Mouse (Mus musculus) midbrain, embryonic 14.5 days (tissue): Measurements from ENCODE around the gene Gja5. TPM values are rescaled to one million over a fixed set of nuclear protein-coding genes. Genes with fewer than 3 reads are reported as not detected.

Source experiments
- ATAC-seq: fragments of 200-750 bp; cut with Nextera tagmentation; 2 replicates; pipeline ENCODE4 v1.8.0; 2017; ENCODE audit warnings: moderate number of reproducible peaks, moderate library complexity; ENCODE audit not compliant: low FRiP score, low TSS enrichment
- DNase-seq: peaks from one replicate; pipeline ENCODE4 v3.0.0-alpha.2; 2015
- H3K27ac ChIP-seq: fragments of 300-500 bp; sonication (generic); replicated peaks from 2 replicates; pipeline ENCODE4 v1.5.1; 2014; ENCODE audit warnings: mild to moderate bottlenecking, low read depth, low read length, moderate library complexity
- H3K27me3 ChIP-seq: fragments of 300-500 bp; sonication (generic); 2 replicates; pipeline ENCODE4 v1.6.1; 2014; ENCODE audit warnings: low read length, control low read depth, mixed read lengths; ENCODE audit not compliant: control insufficient read depth, insufficient read depth
- H3K36me3 ChIP-seq: fragments of 300-500 bp; sonication (generic); 2 replicates; pipeline ENCODE4 v1.6.1; 2014; ENCODE audit warnings: low read length, control low read depth; ENCODE audit not compliant: control insufficient read depth, insufficient read depth
- H3K4me1 ChIP-seq: fragments of 300-500 bp; sonication (generic); 2 replicates; pipeline ENCODE4 v1.6.1; 2014; ENCODE audit warnings: mild to moderate bottlenecking, antibody characterized with exemption, low read length, control low read depth; ENCODE audit not compliant: control insufficient read depth, insufficient read depth
- H3K4me2 ChIP-seq: fragments of 300-500 bp; sonication (generic); 2 replicates; pipeline ENCODE4 v1.6.1; 2014; ENCODE audit warnings: mild to moderate bottlenecking, low read length, moderate library complexity
- H3K4me3 ChIP-seq: fragments of 300-500 bp; sonication (generic); replicated peaks from 2 replicates; pipeline ENCODE4 v1.5.1; 2014; ENCODE audit warnings: low read depth, low read length
- H3K9ac ChIP-seq: fragments of 300-500 bp; sonication (generic); replicated peaks from 2 replicates; pipeline ENCODE4 v1.6.1; 2014; ENCODE audit warnings: mild to moderate bottlenecking, low read length, moderate library complexity
- H3K9me3 ChIP-seq: fragments of 300-500 bp; sonication (generic); 2 replicates; pipeline ENCODE4 v1.6.1; 2016; ENCODE audit warnings: low read length, control low read depth, mixed read lengths; ENCODE audit not compliant: control insufficient read depth
- WGBS: fragments of 180-500 bp; shearing (Covaris S2); extraction: QIAGEN DNeasy Blood & Tissue Kit; methylation state at CpG from one replicate; pipeline ENCODE4 v1.1.7; 2014; 5-methylcytosine and 5-hydroxymethylcytosine counted together
- polyA plus RNA-seq: library from polyadenylated mRNA; unstranded; fragments of >200 nt; fragmentation: Nextera tagmentation; extraction: Ambion mirVana; gene quantifications from 2 replicates; pipeline ENCODE4 v1.2.1, GENCODE M21; 2014

Gene Gja5
- polyA plus RNA-seq, 1 experiment from 2014 or later: 2.0 TPM

DNA sequence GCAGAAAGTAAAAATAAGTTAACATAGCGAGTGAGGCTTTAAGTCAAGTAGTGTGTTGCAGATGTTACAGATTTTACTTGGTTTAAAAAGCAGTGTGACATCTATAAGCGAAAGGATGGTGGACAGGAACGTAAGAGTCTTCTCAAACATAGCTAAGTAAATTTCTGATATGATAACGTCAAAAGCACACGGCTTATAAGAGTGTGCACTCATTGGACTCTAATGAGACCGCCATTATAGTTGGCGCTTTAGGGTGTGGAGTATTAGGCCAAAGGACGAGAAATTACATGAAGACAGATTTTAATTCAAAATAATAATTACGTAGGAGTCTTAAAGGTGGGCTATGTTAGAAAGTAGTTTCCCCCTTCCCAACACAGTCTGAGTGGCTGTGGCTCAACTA is 1.1 kb downstream of the Gja5 start:
- Histone ChIP-seq H3K27ac (no peak overlapping the region), H3K9me3 (no peaks in the 10 kb centered on the region), H3K27me3 (0 out of 2 replicates have a peak, but pooled peaks cover 5% of the 10 kb centered on the region), H3K4me1 (peaks cover 9% of the 10 kb centered on the region), H3K4me3 (peak overlapping the region; percentile 99), H3K4me2 (peak overlapping the region; percentile 85), H3K9ac (peak overlapping the region; percentile 92), H3K36me3 (no peaks in the 10 kb centered on the region)
- ATAC-seq: peak; percentile 35; the same call in 1 of the 2 replicates
- 49% methylated on average over 9 of the region's 9 CpGs for WGBS
- no peak for DNase-seq

DNA sequence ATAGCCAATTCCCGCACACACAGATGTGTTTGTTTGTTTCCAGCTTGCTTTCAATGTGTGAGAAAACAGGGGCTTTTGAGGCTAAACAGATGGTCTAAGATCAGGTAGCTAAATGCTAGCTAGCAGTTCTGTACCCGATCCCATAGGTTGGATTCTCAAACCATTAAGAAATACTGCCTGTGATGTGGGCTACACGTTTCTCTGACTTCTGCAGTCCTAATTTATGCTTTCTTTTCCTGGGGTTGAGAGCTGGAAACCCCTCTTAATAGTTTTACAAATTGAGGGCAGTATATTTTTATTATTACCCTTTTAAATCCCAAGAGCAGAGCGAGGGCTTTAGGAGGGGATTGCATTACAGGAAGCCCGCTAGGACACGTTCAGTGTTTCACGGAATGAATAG is 16.5 kb downstream of the Gja5 start:
- no peaks in the 10 kb centered on the region for H3K9me3 ChIP-seq
- no peak overlapping the region for H3K9ac ChIP-seq
- H3K4me1 ChIP-seq: no peaks in the 10 kb centered on the region
- no peaks in the 10 kb centered on the region for H3K36me3 ChIP-seq
- DNase-seq: no peak
- H3K27ac ChIP-seq: no peak overlapping the region
- H3K4me3 ChIP-seq: no peak overlapping the region
- 82% methylated on average over 7 of the region's 7 CpGs for WGBS
- ATAC-seq: no peak
- no peak overlapping the region for H3K4me2 ChIP-seq
- no peaks in the 10 kb centered on the region for H3K27me3 ChIP-seq

DNA sequence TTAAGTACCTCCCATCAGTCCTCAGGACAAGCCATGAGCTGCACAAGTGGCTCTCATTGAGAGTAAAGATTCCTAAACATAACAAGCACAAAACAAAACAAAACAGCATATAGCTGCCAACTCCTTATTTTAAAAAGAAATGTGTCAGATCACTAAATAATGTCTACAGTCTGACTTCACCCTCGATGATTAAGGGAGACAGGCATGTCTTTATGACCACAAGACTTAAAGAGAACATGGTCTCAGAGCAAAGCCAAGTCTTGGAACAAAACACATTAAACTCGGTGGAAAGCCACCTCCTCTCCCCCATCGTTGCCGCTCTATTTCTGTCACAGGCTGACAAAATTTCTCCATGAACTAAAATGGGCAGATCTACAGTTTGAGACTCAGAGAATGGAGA is 20.1 kb downstream of the Gja5 start:
- ATAC-seq (no peak), DNase-seq (no peak)
- H3K4me3 ChIP-seq: no peak overlapping the region
- H3K4me2 ChIP-seq: no peak overlapping the region
- no peak overlapping the region for H3K9ac ChIP-seq
- WGBS: 86% methylated on average over 4 of the region's 4 CpGs
- H3K27me3 ChIP-seq: no peaks in the 10 kb centered on the region
- no peak overlapping the region for H3K27ac ChIP-seq
- no peaks in the 10 kb centered on the region for H3K4me1 ChIP-seq
- no peaks in the 10 kb centered on the region for H3K36me3 ChIP-seq
- H3K9me3 ChIP-seq: no peaks in the 10 kb centered on the region

GRCm38 (mm10) chr3:96925920-96926319 is 21.4 kb downstream of the Gja5 start, which contains the start of gene Gja8:
Gene Gja8 (minus strand): TSS chr3:96926020.
- no peak for ATAC-seq
- Histone ChIP-seq H3K4me3 (no peak within 1 kb of the TSS), H3K4me2 (no peak within 1 kb of the TSS), H3K27me3 (no peaks in the 10 kb centered on the region), H3K9ac (no peak within 1 kb of the TSS), H3K9me3 (no peaks in the 10 kb centered on the region), H3K4me1 (peaks cover 2% of the 10 kb centered on the region; the same call in 1 of the 2 replicates), H3K27ac (no peak within 1 kb of the TSS), H3K36me3 (no peaks in the 10 kb centered on the region)
- 73% methylated on average over 6 of the region's 6 CpGs for WGBS
- DNase-seq: no peak

- ATAC-seq: no peak
Measured at GRCm38 (mm10) chr3:96931261-96931681, 26.8 kb downstream of the Gja5 start.

GRCm38 (mm10) chr3:96936241-96936640 is 31.7 kb downstream of the Gja5 start:
- Histone ChIP-seq H3K4me1 (peaks cover 17% of the 10 kb centered on the region), H3K4me2 (no peak overlapping the region), H3K27me3 (no peaks in the 10 kb centered on the region), H3K9ac (no peak overlapping the region), H3K27ac (no peak overlapping the region), H3K9me3 (no peaks in the 10 kb centered on the region), H3K4me3 (no peak overlapping the region), H3K36me3 (no peaks in the 10 kb centered on the region)
- ATAC-seq (no peak), DNase-seq (peak; percentile 93)
- 10% methylated on average over 6 of the region's 6 CpGs for WGBS

More at GRCm38 (mm10) chr3:96931261-96931681, 26.8 kb downstream of the Gja5 start:
- Histone ChIP-seq H3K27me3 (no peaks in the 10 kb centered on the region), H3K27ac (no peak overlapping the region), H3K9ac (no peak overlapping the region), H3K4me2 (no peak overlapping the region), H3K4me3 (no peak overlapping the region), H3K36me3 (no peaks in the 10 kb centered on the region), H3K9me3 (no peaks in the 10 kb centered on the region), H3K4me1 (peaks cover 8% of the 10 kb centered on the region; the same call in 1 of the 2 replicates)
- WGBS: 8% methylated on average over 5 of the region's 5 CpGs
- peak; percentile 42 for DNase-seq

GRCm38 (mm10) chr3:96937606-96938005 is 33.1 kb downstream of the Gja5 start:
- no peak overlapping the region; the same call in 1 of the 2 replicates for H3K9ac ChIP-seq
- H3K4me2 ChIP-seq: no peak overlapping the region
- no peak overlapping the region for H3K4me3 ChIP-seq
- DNase-seq (peak; percentile 77), ATAC-seq (peak; percentile 72)
- 3% methylated on average over 5 of the region's 5 CpGs for WGBS
- peaks cover 14% of the 10 kb centered on the region for H3K4me1 ChIP-seq
- no peaks in the 10 kb centered on the region for H3K27me3 ChIP-seq
- H3K36me3 ChIP-seq: no peaks in the 10 kb centered on the region
- H3K27ac ChIP-seq: peak overlapping the region; percentile 49; the same call in 1 of the 2 replicates
- no peaks in the 10 kb centered on the region for H3K9me3 ChIP-seq

GRCm38 (mm10) chr3:96938738-96939137 is 34.2 kb downstream of the Gja5 start:
- peak overlapping the region; percentile 16 for H3K4me3 ChIP-seq

GRCm38 (mm10) chr3:96942706-96943105 is 38.2 kb downstream of the Gja5 start:
- no peaks in the 10 kb centered on the region for H3K27me3 ChIP-seq
- H3K4me1 ChIP-seq: peaks cover 8% of the 10 kb centered on the region
- H3K27ac ChIP-seq: no peak overlapping the region
- ATAC-seq (no peak), DNase-seq (no peak)
- no peak overlapping the region for H3K4me2 ChIP-seq
- H3K9me3 ChIP-seq: peaks cover 3% of the 10 kb centered on the region; the same call in 1 of the 2 replicates
- no peak overlapping the region for H3K9ac ChIP-seq
- no peaks in the 10 kb centered on the region for H3K36me3 ChIP-seq
- 90% methylated on average over 2 of the region's 2 CpGs for WGBS
- no peak overlapping the region for H3K4me3 ChIP-seq

More at GRCm38 (mm10) chr3:96938738-96939137, 34.2 kb downstream of the Gja5 start:
- Histone ChIP-seq H3K4me2 (peak overlapping the region; percentile 43), H3K27me3 (no peaks in the 10 kb centered on the region), H3K36me3 (no peaks in the 10 kb centered on the region), H3K4me1 (peaks cover 14% of the 10 kb centered on the region), H3K27ac (no peak overlapping the region), H3K9me3 (peaks cover 3% of the 10 kb centered on the region; the same call in 1 of the 2 replicates), H3K9ac (no peak overlapping the region; the same call in 1 of the 2 replicates)
- DNase-seq: peak; percentile 97
- WGBS: 11% methylated on average over 11 of the region's 11 CpGs
- ATAC-seq: peak; percentile 79
